Mouse (Mus musculus): ENCODE measurements around the gene Phf19.

DNA sequence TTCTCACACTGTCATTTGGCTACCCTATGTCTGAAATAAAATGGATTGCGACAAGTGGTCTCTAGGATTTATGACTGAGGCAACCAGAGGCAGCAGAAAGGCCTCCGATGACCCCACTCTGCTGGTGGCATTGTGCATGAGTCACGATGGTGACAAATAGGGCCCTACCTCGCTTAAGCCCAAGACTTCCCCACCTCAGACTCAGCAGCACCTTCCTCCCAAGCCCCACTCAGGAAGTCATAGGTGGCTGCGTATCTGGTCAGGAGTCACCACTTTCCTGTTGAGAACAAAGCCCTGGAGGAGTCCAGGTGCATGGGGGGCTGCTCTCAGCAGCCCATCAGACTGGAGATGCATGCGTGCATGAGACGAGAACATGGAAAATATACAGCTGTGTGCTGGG, 44.8 kb upstream of the Phf19 start:
- no peak for TF ChIP-seq CTCF (IDR thresholded peaks at IDR 0.05; ENCODE audit: insufficient read depth, low read depth, low read length)
- no peak for TF ChIP-seq POLR2A (IDR thresholded peaks at IDR 0.05; ENCODE audit: insufficient read depth, low read depth, low read length)

Measured in olfactory bulb, adult 2 months (tissue).